ENCODE assay signal across 26 mouse cellular contexts in the genomic region with DNA sequence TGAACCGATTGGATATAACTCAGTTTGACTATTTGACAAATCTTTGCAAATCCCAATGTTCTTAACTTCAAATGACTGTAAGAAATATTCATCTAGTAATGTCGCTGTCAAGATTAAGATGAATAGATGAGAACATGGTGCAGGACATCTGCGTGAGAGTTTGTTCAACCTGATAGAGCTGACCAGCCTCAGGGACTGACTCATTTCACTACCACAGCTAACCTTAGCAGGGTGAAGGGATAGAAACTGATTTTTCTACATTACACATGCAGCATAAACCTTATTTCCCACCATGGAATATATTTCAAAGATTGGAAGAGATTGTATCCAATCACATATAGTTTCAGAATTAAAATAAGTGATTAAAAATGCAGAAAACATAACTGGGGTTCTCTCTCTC.
"Had no signal": no experiment of that assay in that cellular context is flagged by ENCODE, and none has a peak within 500 bp of the region (broad histone marks: within the 10 kb centered on the region; RNA-seq: fewer than 3 reads in every experiment).

No protein-coding gene starts in this region.

- DNase-seq: cerebellum, adult 8-10 months; cerebellum, adult 9-10 months; cerebellum, adult 9-11 months; cerebellum, postnatal 10 days; cerebellum, postnatal 14 days; cerebellum, postnatal 25 days; cerebellum, postnatal 36 days; embryo, embryonic 11 days; forebrain, postnatal 0 days; gastrocnemius, adult 2 months; gastrocnemius, postnatal 10 days; gastrocnemius, postnatal 14 days; gastrocnemius, postnatal 25 days; gastrocnemius, postnatal 36 days; heart, adult 18-20 months; heart, adult 2 months had no signal

- H3K9ac ChIP-seq: embryonic facial prominence, embryonic 12.5 days; embryonic facial prominence, embryonic 13.5 days; embryonic facial prominence, embryonic 15.5 days; forebrain, embryonic 12.5 days; forebrain, embryonic 13.5 days; forebrain, embryonic 15.5 days; forebrain, postnatal 0 days had no signal

- ATAC-seq: forebrain, embryonic 13.5 days; forebrain, embryonic 14.5 days; forebrain, embryonic 15.5 days; forebrain, embryonic 16.5 days had no signal

- H3K9me3 ChIP-seq: embryonic facial prominence, embryonic 10.5 days; embryonic facial prominence, embryonic 12.5 days; embryonic facial prominence, embryonic 13.5 days; embryonic facial prominence, embryonic 15.5 days; forebrain, embryonic 12.5 days; forebrain, embryonic 13.5 days; forebrain, embryonic 15.5 days had no signal

- H3K4me2 ChIP-seq: embryonic facial prominence, embryonic 12.5 days; embryonic facial prominence, embryonic 13.5 days; embryonic facial prominence, embryonic 15.5 days; forebrain, embryonic 12.5 days; forebrain, embryonic 13.5 days; forebrain, embryonic 15.5 days had no signal

- H3K4me3 ChIP-seq: embryonic facial prominence, embryonic 10.5 days; embryonic facial prominence, embryonic 12.5 days; embryonic facial prominence, embryonic 13.5 days; embryonic facial prominence, embryonic 15.5 days; erythroblast, embryonic 14.5 days; forebrain, embryonic 12.5 days; forebrain, embryonic 13.5 days; forebrain, embryonic 15.5 days; gastrocnemius, adult 2 months; heart, adult 2 months had no signal

- H3K27ac ChIP-seq: embryonic facial prominence, embryonic 10.5 days; embryonic facial prominence, embryonic 12.5 days; embryonic facial prominence, embryonic 13.5 days; embryonic facial prominence, embryonic 15.5 days; forebrain, embryonic 12.5 days; forebrain, embryonic 13.5 days; forebrain, embryonic 15.5 days; gastrocnemius, adult 2 months; heart, adult 2 months had no signal

- H3K36me3 ChIP-seq: embryonic facial prominence, embryonic 10.5 days; embryonic facial prominence, embryonic 12.5 days; embryonic facial prominence, embryonic 13.5 days; embryonic facial prominence, embryonic 15.5 days; forebrain, embryonic 12.5 days; forebrain, embryonic 15.5 days had no signal

- H3K27me3 ChIP-seq: embryonic facial prominence, embryonic 12.5 days; embryonic facial prominence, embryonic 13.5 days; embryonic facial prominence, embryonic 15.5 days; forebrain, embryonic 12.5 days; forebrain, embryonic 13.5 days; forebrain, embryonic 15.5 days had no signal

- H3K4me1 ChIP-seq: embryonic facial prominence, embryonic 10.5 days; embryonic facial prominence, embryonic 12.5 days; embryonic facial prominence, embryonic 13.5 days; embryonic facial prominence, embryonic 15.5 days had no signal
